Mouse (Mus musculus) ES-E14 (cell line): ENCODE results near the gene Atxn1. TPM values are rescaled to one million over a fixed set of nuclear protein-coding genes. Genes with fewer than 3 reads are reported as not detected.

Experiments
- DNase-seq: peaks from one replicate; pipeline ENCODE4 v3.0.0-alpha.2; 2013; ENCODE audit warnings: low read depth, low spot score
- H3K27ac ChIP-seq: 2 replicates; pipeline ENCODE4 v1.5.1; 2012; ENCODE audit warnings: low read depth, mild to moderate bottlenecking, low read length, moderate library complexity, mixed read lengths; ENCODE audit not compliant: poor library complexity, insufficient read depth, severe bottlenecking
- H3K36me3 ChIP-seq: 2 replicates; pipeline ENCODE4 v1.6.1; 2012; ENCODE audit warnings: mild to moderate bottlenecking, low read length, moderate library complexity, mixed read lengths; ENCODE audit not compliant: control insufficient read depth, poor library complexity, insufficient read depth, severe bottlenecking
- H3K4me1 ChIP-seq, 2 experiments: fragments of 150-350 bp in 1 of 2; sonication (generic) in 1 of 2; 2 replicates each; pipeline ENCODE4 v1.6.1; 2012; ENCODE audit warnings: low read length in 2 of 2, mild to moderate bottlenecking in 1 of 2, mixed read lengths in 1 of 2; ENCODE audit not compliant: control insufficient read depth in 2 of 2, insufficient read depth in 2 of 2, poor library complexity in 1 of 2
- H3K4me3 ChIP-seq, 2 experiments: fragments of 150-350 bp in 1 of 2; sonication (generic) in 1 of 2; 2 replicates each; pipeline ENCODE4 v1.5.1; 2012; ENCODE audit warnings: low read length in 2 of 2, low read depth in 1 of 2, mild to moderate bottlenecking in 1 of 2, mixed read lengths in 1 of 2; ENCODE audit not compliant: insufficient read depth in 1 of 2, poor library complexity in 1 of 2, severe bottlenecking in 1 of 2
- H3K9ac ChIP-seq: 2 replicates; pipeline ENCODE4 v1.6.1; 2012; ENCODE audit warnings: low read depth, mild to moderate bottlenecking, low read length, mixed read lengths; ENCODE audit not compliant: poor library complexity, insufficient read depth, severe bottlenecking
- H3K9me3 ChIP-seq: fragments of 150-350 bp; sonication (generic); 2 replicates; pipeline ENCODE4 v1.6.1; 2012; ENCODE audit warnings: low read depth, mild to moderate bottlenecking, low read length; ENCODE audit not compliant: control insufficient read depth, insufficient read depth
- CHD2 ChIP-seq: IDR thresholded peaks from 2 replicates; pipeline ENCODE4 v1.6.1; 2014; ENCODE audit warnings: mild to moderate bottlenecking, low read depth, low read length, inconsistent platforms
- HCFC1 ChIP-seq: IDR thresholded peaks from 2 replicates; pipeline ENCODE4 v1.6.1; 2012; ENCODE audit warnings: low read length, inconsistent platforms, borderline replicate concordance; ENCODE audit not compliant: insufficient read depth
- MAFK ChIP-seq: IDR thresholded peaks from 2 replicates; pipeline ENCODE4 v1.6.1; 2014; ENCODE audit warnings: mild to moderate bottlenecking, low read depth, low read length, inconsistent platforms; ENCODE audit not compliant: insufficient read depth
- ZC3H11A ChIP-seq: IDR thresholded peaks from 2 replicates; pipeline ENCODE4 v1.6.1; 2012; ENCODE audit warnings: low read depth, mild to moderate bottlenecking, inconsistent platforms, low read length, borderline replicate concordance
- ZNF384 ChIP-seq: IDR thresholded peaks from 2 replicates; pipeline ENCODE4 v1.6.1; 2012; ENCODE audit warnings: low read depth, low read length, inconsistent platforms
- in situ Hi-C, 2 experiments: fragments of 600-800 bp; cut with MboI; formaldehyde crosslinking; loops; one replicate each; pipeline ENCODE4 v1.15.1; 2025; ENCODE audit warnings: low sequenced_read_pairs in 2 of 2, inconsistent platforms in 1 of 2; ENCODE audit not compliant: unreplicated experiment in 2 of 2
- total RNA-seq: library from RNA; depleted of rRNA; stranded (reverse); fragments of 300-350 nt; gene quantifications from 2 replicates; pipeline ENCODE4 v1.2.3, GENCODE M21; 2012

The Atxn1 gene
- total RNA-seq, 1 experiment, result 7.8 TPM

DNA sequence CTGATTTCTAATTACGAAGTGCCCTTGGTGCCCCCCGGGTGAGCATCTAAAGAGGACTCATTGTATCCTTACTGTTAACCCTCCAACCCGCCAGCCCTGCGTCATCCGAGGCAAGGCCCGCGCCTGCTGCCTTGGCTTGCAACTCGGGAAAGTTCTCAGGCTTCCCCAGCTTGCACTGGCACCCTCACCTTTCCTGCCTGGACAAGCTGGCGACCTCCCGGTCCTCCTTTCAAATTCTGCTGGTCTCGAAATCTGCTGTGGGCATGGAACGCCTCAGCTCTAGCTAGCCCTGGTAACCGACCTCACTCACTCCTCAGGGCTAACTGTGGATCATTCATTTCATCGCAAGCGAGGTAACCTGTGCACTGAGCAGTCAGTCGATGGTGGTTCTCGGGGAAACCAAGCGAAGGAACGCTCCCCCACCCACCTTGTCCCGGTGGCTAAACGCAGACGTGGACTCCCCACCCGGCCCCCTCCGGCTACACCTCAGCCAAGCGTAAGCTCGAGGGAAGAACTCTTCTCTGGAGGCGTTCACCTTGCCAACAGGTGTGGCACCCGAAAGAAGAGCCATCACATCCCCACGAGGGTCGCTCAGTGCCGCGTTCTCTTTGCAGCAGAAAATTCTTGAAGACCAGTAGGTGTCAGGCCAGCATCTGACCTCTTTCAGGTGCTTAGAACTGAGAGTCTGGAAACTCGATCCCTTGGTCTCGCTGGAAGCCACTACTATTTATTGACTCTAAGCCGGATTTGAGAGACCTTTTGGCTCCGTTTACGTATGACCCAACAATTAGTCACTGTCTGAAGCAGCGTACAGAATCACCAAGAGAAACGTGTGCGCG, 1.0 kb upstream of the Atxn1 start:
- no peak for DNase-seq
- Histone ChIP-seq H3K9me3 (no peaks in the 10 kb centered on the region), H3K9ac (peak overlapping the region; percentile 46), H3K27ac (no peak overlapping the region), H3K4me1 (peaks cover 2 to 3% of the 10 kb centered on the region in 2 experiments; a peak in 3 of 4 replicates), H3K4me3 (peak overlapping the region; percentile 72 to 81), H3K36me3 (no peaks in the 10 kb centered on the region)
- in situ Hi-C loops, result no loop called here
- no peak for TF ChIP-seq MAFK
- TF ChIP-seq ZC3H11A, result no peak
- no peak for TF ChIP-seq HCFC1
- TF ChIP-seq ZNF384, result no peak
- TF ChIP-seq CHD2, result no peak

DNA sequence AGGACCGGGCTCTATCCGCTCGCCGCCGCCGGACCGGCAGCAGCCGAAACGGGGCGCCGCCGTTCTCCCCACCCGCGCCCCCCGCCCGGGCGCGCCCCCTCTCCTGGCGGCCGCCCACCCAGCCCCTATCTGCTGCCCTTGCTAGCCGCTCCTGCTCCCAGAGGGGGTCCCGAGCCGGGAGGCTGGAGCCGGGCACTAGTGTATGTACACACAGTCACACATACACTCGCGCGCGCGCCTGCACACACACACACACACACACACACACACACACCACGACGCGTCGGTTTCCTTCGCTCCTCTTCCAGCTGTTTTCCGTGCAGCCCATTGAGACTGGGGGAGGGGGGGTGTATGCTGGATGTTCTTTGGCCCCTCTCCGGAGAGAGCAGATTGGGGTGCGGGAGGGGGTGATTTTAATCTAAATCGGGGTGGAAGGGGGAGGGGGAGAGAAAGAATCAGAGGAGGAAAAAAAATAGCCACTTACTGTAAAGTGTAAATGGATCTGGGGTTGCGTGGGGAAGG, 416 bp downstream of the Atxn1 start:
- DNase-seq, result no peak
- peak overlapping the region; percentile 51 for H3K9ac ChIP-seq
- H3K4me3 ChIP-seq, result peak overlapping the region; percentile 72 to 81
- no peak overlapping the region for H3K27ac ChIP-seq
- no peaks in the 10 kb centered on the region for H3K36me3 ChIP-seq
- peaks cover 0 to 2% of the 10 kb centered on the region in 2 experiments; a peak in 3 of 4 replicates for H3K4me1 ChIP-seq
- in situ Hi-C loops, result no loop called here
- TF ChIP-seq ZNF384 (no peak), CHD2 (no peak), MAFK (no peak), HCFC1 (no peak), ZC3H11A (no peak)
- no peaks in the 10 kb centered on the region for H3K9me3 ChIP-seq

DNA sequence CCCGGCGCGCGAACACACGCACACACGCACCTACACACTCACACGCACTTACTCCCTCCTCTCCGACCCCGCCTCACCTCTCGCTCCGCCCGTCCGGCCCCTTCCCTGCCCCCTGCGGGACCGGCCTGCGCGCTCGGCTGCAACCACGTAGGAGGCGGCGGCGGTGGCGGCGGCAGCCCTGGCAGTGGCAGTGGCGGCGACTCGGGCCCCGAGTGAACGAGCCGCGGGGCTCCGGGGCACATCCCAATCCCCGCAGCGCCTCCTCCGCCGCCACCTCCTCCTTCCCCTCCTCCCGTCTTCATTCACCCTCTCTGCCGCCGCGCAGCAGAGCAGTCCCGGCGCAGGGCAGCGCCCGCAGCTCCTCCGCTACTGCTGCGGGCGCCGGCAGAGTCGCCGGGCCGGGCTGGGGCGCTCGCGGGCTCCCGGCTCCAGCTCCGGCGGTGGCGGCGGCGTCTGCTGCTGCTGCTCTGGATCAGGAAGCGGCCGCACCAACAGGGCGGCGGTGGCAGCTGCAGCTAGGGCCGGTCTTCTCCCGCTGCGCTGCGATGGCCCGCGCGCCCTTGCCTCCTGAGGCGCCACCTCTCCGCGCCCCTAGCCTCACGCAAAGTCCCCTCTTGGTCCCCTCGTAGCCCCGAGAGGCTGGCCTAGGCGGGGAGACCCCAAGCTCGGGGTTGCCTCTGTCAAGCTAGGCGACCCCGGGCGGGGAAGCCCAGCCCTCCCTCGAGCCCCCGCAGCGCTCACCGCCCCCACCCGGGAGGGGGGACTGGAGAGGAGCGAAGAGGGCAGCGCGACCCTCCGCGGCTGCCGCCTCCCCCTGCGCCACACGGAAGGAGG, 1.1 kb downstream of the Atxn1 start:
- Histone ChIP-seq H3K4me1 (peaks cover 0 to 2% of the 10 kb centered on the region in 2 experiments; a peak in 3 of 4 replicates), H3K36me3 (no peaks in the 10 kb centered on the region), H3K27ac (no peak overlapping the region), H3K9ac (peak overlapping the region; percentile 51), H3K4me3 (peak overlapping the region; percentile 72 to 81), H3K9me3 (no peaks in the 10 kb centered on the region)
- TF ChIP-seq MAFK (no peak), ZC3H11A (no peak), CHD2 (no peak), ZNF384 (no peak), HCFC1 (no peak)
- in situ Hi-C loops, result no loop called here
- DNase-seq, result no peak

DNA sequence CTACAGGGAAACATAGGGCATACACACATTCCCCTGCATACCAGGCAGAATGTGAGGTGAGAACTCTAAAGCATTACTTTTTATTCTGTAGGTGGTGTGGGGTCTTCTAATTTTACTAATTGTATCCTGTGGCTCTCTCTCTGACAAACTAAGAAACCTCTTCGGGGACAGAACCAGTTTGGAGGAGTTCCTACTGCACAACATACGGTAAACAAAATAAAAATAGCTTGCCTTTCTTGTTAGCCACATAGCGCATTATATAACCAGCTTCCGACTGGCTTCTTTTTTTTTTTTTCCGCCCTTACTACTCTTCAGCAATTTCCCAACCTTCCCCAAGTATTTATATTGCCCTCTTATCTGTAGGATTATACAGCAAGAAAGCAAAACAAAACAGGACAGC, 2.0 kb downstream of the Atxn1 start:
- Histone ChIP-seq H3K36me3 (no peaks in the 10 kb centered on the region), H3K4me1 (peaks cover 0 to 2% of the 10 kb centered on the region in 2 experiments; a peak in 3 of 4 replicates), H3K27ac (no peak overlapping the region), H3K9me3 (no peaks in the 10 kb centered on the region), H3K9ac (no peak overlapping the region), H3K4me3 (peak overlapping the region in 1 of 2 experiments; percentile 72; a peak in 1 of 4 replicates)
- no peak for DNase-seq
- TF ChIP-seq HCFC1 (no peak), CHD2 (no peak), MAFK (no peak), ZNF384 (no peak), ZC3H11A (no peak)
- in situ Hi-C loops, result no loop called here
